Mouse (Mus musculus) ovary, postnatal 36 days (tissue): ENCODE results near the gene Gm9833.

Source experiments
- DNase-seq: peaks from one replicate; pipeline ENCODE4 v3.0.0; 2022; ENCODE audit warnings: low spot score, mixed read lengths

Gm9833 gene

GRCm38 (mm10) chr3:10121956-10122739 is 34.2 kb downstream of the Gm9833 start:
- no peak for DNase-seq

GRCm38 (mm10) chr3:10123615-10124014 is 35.7 kb downstream of the Gm9833 start:
- DNase-seq = no peak

- no peak for DNase-seq
Observed at GRCm38 (mm10) chr3:10124071-10124470, 36.2 kb downstream of the Gm9833 start.

DNA sequence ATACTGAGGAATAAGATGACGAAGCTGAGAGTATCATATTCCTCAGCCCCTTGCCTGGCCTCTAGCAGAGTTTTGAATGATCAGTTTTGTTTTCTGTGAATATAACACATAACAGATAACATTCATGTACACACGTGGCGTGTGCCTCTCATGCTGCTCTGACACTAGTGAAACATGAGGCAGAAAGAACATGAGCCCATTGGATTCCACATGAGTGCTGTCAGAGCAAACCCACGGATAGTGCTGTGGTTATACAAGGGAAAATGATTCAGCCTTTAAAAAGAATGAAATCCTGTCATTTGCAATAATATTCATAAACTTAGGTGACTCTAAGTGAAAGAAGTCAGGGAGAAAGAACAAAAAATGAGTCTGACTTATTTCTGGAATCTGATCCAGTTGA is 37.4 kb downstream of the Gm9833 start:
- no peak for DNase-seq

- no peak for DNase-seq
Observed at GRCm38 (mm10) chr3:10126036-10126435, 38.1 kb downstream of the Gm9833 start.

DNA sequence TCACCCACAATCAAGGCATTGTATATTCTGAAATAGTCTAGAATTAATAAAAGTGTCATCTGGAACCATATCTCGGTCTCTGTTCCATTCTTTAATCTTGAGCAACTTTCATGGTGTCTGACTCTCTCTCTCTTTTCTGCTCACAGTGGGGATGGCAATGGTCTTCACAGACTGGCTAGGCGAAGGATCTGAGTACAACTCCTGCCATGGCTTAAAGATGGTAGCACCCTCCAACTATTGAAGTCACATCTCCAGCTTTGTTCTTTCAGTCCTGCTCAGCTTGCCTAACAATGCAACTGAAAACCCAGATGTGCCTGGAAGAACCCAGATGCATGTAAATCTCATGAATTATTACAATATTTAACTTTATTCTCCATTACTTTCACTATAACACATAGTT is 38.6 kb downstream of the Gm9833 start:
- DNase-seq = no peak

DNA sequence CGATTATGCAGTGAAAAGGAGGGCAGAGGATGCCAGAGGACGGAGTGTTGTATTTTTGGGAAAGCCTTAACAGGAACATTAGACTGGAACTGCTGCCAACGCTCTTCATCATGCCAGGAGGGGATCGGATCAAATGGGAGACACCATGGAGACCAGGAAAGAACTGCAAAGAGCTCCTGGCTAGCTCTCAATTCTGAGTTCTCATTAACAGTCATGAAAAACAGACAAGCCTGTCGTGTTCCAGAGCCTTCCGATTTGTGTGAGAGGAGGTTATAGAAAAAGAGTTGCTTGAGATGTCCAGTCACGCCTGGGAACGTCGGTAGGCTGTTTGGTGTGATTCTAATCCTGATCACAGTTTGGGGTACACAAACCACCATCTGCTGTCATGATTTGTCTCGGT is 39.0 kb downstream of the Gm9833 start:
- no peak for DNase-seq

DNA sequence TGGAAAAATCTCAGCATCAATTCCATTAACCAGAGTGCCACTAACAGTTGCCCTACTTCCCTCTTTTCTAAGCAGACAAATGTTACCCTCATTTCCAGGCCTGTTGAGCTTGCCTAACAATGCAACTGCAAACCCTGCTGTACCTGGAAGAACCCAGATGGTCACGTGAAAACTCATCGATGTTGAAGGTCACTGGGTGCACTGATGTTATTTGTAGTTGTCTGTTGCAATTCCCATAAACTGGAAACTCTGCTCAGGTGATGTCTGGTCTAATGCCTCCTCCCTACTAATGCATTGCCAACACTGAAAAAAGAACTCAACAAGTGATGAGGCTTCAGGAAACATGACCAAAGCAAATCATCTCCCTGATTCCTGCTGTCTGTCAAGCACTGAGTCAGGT is 39.6 kb downstream of the Gm9833 start:
- no peak for DNase-seq
